Mouse (Mus musculus) limb, embryonic 15.5 days (tissue): ENCODE measurements around the gene Kdm2a. TPM values are rescaled to one million over a fixed set of nuclear protein-coding genes. Genes with fewer than 3 reads are reported as not detected.

ENCODE experiments used
- ATAC-seq: fragments of 200-750 bp; cut with Nextera tagmentation; 2 replicates; pipeline ENCODE4 v1.8.0; 2017; ENCODE audit warnings: low read depth, moderate TSS enrichment; ENCODE audit not compliant: insufficient number of reproducible peaks, low FRiP score, low TSS enrichment
- H3K27ac ChIP-seq: fragments of 300-500 bp; sonication (generic); 2 replicates; pipeline ENCODE4 v1.5.1; 2015; ENCODE audit warnings: moderate library complexity, mild to moderate bottlenecking, inconsistent platforms
- H3K27me3 ChIP-seq: fragments of 300-500 bp; sonication (generic); 2 replicates; pipeline ENCODE4 v1.6.1; 2015; ENCODE audit warnings: inconsistent platforms
- H3K36me3 ChIP-seq: fragments of 300-500 bp; sonication (generic); 2 replicates; pipeline ENCODE4 v1.6.1; 2015; ENCODE audit warnings: inconsistent platforms
- H3K4me1 ChIP-seq: fragments of 300-500 bp; sonication (generic); 2 replicates; pipeline ENCODE4 v1.6.1; 2015; ENCODE audit warnings: inconsistent platforms
- H3K4me2 ChIP-seq: fragments of 300-500 bp; sonication (generic); 2 replicates; pipeline ENCODE4 v1.6.1; 2015; ENCODE audit warnings: mild to moderate bottlenecking, inconsistent platforms
- H3K4me3 ChIP-seq: fragments of 300-500 bp; sonication (generic); 2 replicates; pipeline ENCODE4 v1.5.1; 2015; ENCODE audit warnings: mild to moderate bottlenecking, inconsistent platforms
- H3K9ac ChIP-seq: fragments of 300-500 bp; sonication (generic); 2 replicates; pipeline ENCODE4 v1.6.1; 2015; ENCODE audit warnings: inconsistent platforms
- H3K9me3 ChIP-seq: fragments of 300-500 bp; sonication (generic); 2 replicates; pipeline ENCODE4 v1.6.1; 2016; ENCODE audit warnings: inconsistent platforms
- WGBS: fragments of 180-500 bp; shearing (Covaris S2); methylation state at CpG from one replicate; pipeline ENCODE4 v1.1.7; 2015; 5-methylcytosine and 5-hydroxymethylcytosine counted together
- polyA plus RNA-seq: library from polyadenylated mRNA; unstranded; fragments of >200 nt; fragmentation: Nextera tagmentation; extraction: Ambion mirVana; gene quantifications from 2 replicates; pipeline ENCODE4 v1.2.1, GENCODE M21; 2015

The Kdm2a gene
- polyA plus RNA-seq, 1 experiment from 2014 or later, result 41.2 TPM

GRCm38 (mm10) chr19:4321622-4322021, 76.5 kb downstream of the Kdm2a start:
- Histone ChIP-seq H3K36me3 (peaks cover 94% of the 10 kb centered on the region), H3K9me3 (no peaks in the 10 kb centered on the region), H3K9ac (no peak overlapping the region), H3K4me1 (no peaks in the 10 kb centered on the region), H3K4me2 (no peak overlapping the region), H3K27me3 (no peaks in the 10 kb centered on the region), H3K4me3 (no peak overlapping the region), H3K27ac (no peak overlapping the region)
- 71% methylated on average over 1 of the region's 1 CpGs for WGBS
- no peak for ATAC-seq

GRCm38 (mm10) chr19:4319272-4319671, 78.8 kb downstream of the Kdm2a start:
- Histone ChIP-seq H3K9ac (no peak overlapping the region), H3K27me3 (no peaks in the 10 kb centered on the region), H3K9me3 (no peaks in the 10 kb centered on the region), H3K4me3 (no peak overlapping the region), H3K4me2 (no peak overlapping the region), H3K4me1 (0 out of 2 replicates have a peak, but pooled peaks cover 3% of the 10 kb centered on the region), H3K36me3 (peaks cover 78% of the 10 kb centered on the region), H3K27ac (no peak overlapping the region)
- ATAC-seq, result no peak
- 42% methylated on average over 4 of the region's 4 CpGs for WGBS

GRCm38 (mm10) chr19:4317181-4317580, 80.9 kb downstream of the Kdm2a start:
- 85% methylated on average over 3 of the region's 3 CpGs for WGBS
- Histone ChIP-seq H3K4me1 (0 out of 2 replicates have a peak, but pooled peaks cover 3% of the 10 kb centered on the region), H3K27ac (no peak overlapping the region), H3K4me3 (no peak overlapping the region), H3K36me3 (peaks cover 75% of the 10 kb centered on the region), H3K27me3 (no peaks in the 10 kb centered on the region), H3K9me3 (no peaks in the 10 kb centered on the region), H3K4me2 (no peak overlapping the region), H3K9ac (no peak overlapping the region)
- ATAC-seq, result no peak

- Histone ChIP-seq H3K27me3 (no peaks in the 10 kb centered on the region), H3K9me3 (no peaks in the 10 kb centered on the region), H3K27ac (no peak overlapping the region), H3K4me2 (no peak overlapping the region), H3K4me1 (0 out of 2 replicates have a peak, but pooled peaks cover 3% of the 10 kb centered on the region), H3K9ac (no peak overlapping the region), H3K4me3 (no peak overlapping the region), H3K36me3 (peaks cover 59% of the 10 kb centered on the region)
- WGBS, result 81% methylated on average over 6 of the region's 6 CpGs
- ATAC-seq, result no peak
These were observed 82.7 kb downstream of the Kdm2a start for GRCm38 (mm10) chr19:4315223-4315944.

GRCm38 (mm10) chr19:4309776-4310185, 88.3 kb downstream of the Kdm2a start:
- H3K36me3 ChIP-seq, result peaks cover 17% of the 10 kb centered on the region
- H3K27ac ChIP-seq, result no peak overlapping the region
- no peak overlapping the region for H3K9ac ChIP-seq
- no peaks in the 10 kb centered on the region for H3K27me3 ChIP-seq
- H3K4me3 ChIP-seq, result no peak overlapping the region
- peaks cover 17% of the 10 kb centered on the region for H3K4me1 ChIP-seq
- no peak for ATAC-seq
- H3K4me2 ChIP-seq, result no peak overlapping the region
- H3K9me3 ChIP-seq, result no peaks in the 10 kb centered on the region

- Histone ChIP-seq H3K27ac (no peak overlapping the region), H3K4me3 (no peak overlapping the region), H3K4me2 (no peak overlapping the region), H3K4me1 (peaks cover 22% of the 10 kb centered on the region), H3K36me3 (peaks cover 15% of the 10 kb centered on the region), H3K27me3 (no peaks in the 10 kb centered on the region), H3K9ac (no peak overlapping the region), H3K9me3 (no peaks in the 10 kb centered on the region)
- WGBS, result 90% methylated on average over 4 of the region's 4 CpGs
- ATAC-seq, result no peak
These were observed 88.8 kb downstream of the Kdm2a start for GRCm38 (mm10) chr19:4309302-4309701.

GRCm38 (mm10) chr19:4306190-4306577, 91.9 kb downstream of the Kdm2a start, which contains the start of gene Grk2:
Gene Grk2 (minus strand): TSS chr19:4306222.
- Histone ChIP-seq H3K4me2 (peak within 1 kb of the TSS; percentile 71), H3K36me3 (no peaks in the 10 kb centered on the region), H3K27me3 (no peaks in the 10 kb centered on the region), H3K9me3 (no peaks in the 10 kb centered on the region), H3K4me1 (peaks cover 53% of the 10 kb centered on the region), H3K4me3 (peak within 1 kb of the TSS; percentile 99), H3K9ac (peak within 1 kb of the TSS; percentile 94), H3K27ac (peak within 1 kb of the TSS; percentile 87)
- under 1% methylated on average over 26 of the region's 46 CpGs for WGBS
- ATAC-seq, result peak; percentile 71

GRCm38 (mm10) chr19:4305491-4306189, 92.4 kb downstream of the Kdm2a start:
- H3K9me3 ChIP-seq, result no peaks in the 10 kb centered on the region
- WGBS, result 0% methylated on average over 53 of the region's 68 CpGs
- no peaks in the 10 kb centered on the region for H3K27me3 ChIP-seq
- peak overlapping the region; percentile 71 for H3K4me2 ChIP-seq
- H3K36me3 ChIP-seq, result no peaks in the 10 kb centered on the region
- H3K27ac ChIP-seq, result peak overlapping the region; percentile 87
- peaks cover 59% of the 10 kb centered on the region for H3K4me1 ChIP-seq
- H3K9ac ChIP-seq, result peak overlapping the region; percentile 94
- ATAC-seq, result peak; percentile 51
- H3K4me3 ChIP-seq, result peak overlapping the region; percentile 99

- Histone ChIP-seq H3K4me3 (peak overlapping the region; percentile 99), H3K9me3 (no peaks in the 10 kb centered on the region), H3K4me1 (peaks cover 66% of the 10 kb centered on the region), H3K27me3 (no peaks in the 10 kb centered on the region), H3K4me2 (peak overlapping the region; percentile 71), H3K9ac (peak overlapping the region; percentile 94; the same call in 1 of the 2 replicates), H3K36me3 (no peaks in the 10 kb centered on the region), H3K27ac (0 out of 2 replicates have a peak overlapping the region, but pooled peaks have one; percentile 33)
- 52% methylated on average over 4 of the region's 4 CpGs for WGBS
- no peak for ATAC-seq
These were observed 93.2 kb downstream of the Kdm2a start for GRCm38 (mm10) chr19:4304871-4305321.

- Histone ChIP-seq H3K36me3 (no peaks in the 10 kb centered on the region), H3K27me3 (no peaks in the 10 kb centered on the region), H3K4me3 (peak overlapping the region; percentile 99), H3K9me3 (no peaks in the 10 kb centered on the region), H3K4me1 (peaks cover 72% of the 10 kb centered on the region), H3K4me2 (peak overlapping the region; percentile 71), H3K27ac (peak overlapping the region; percentile 14; the same call in 1 of the 2 replicates), H3K9ac (no peak overlapping the region)
- no peak for ATAC-seq
- WGBS, result 64% methylated on average over 5 of the region's 5 CpGs
These were observed 93.7 kb downstream of the Kdm2a start for GRCm38 (mm10) chr19:4304251-4304821.

- WGBS, result 87% methylated on average over 5 of the region's 5 CpGs
- Histone ChIP-seq H3K4me2 (peak overlapping the region; percentile 71; the same call in 1 of the 2 replicates), H3K27me3 (no peaks in the 10 kb centered on the region), H3K4me1 (peaks cover 79% of the 10 kb centered on the region), H3K9me3 (no peaks in the 10 kb centered on the region), H3K9ac (no peak overlapping the region), H3K36me3 (no peaks in the 10 kb centered on the region), H3K4me3 (no peak overlapping the region), H3K27ac (0 out of 2 replicates have a peak overlapping the region, but pooled peaks have one; percentile 81)
- ATAC-seq, result no peak
These were observed 94.5 kb downstream of the Kdm2a start for GRCm38 (mm10) chr19:4303640-4303995.
